Mouse (Mus musculus) lung, embryonic 14.5 days (tissue): ENCODE results near the gene Mex3a. TPM values are rescaled to one million over a fixed set of nuclear protein-coding genes. Genes with fewer than 3 reads are reported as not detected.

ENCODE experiments used
- ATAC-seq: fragments of 200-750 bp; cut with Nextera tagmentation; 2 replicates; pipeline ENCODE4 v1.8.0; 2017; ENCODE audit warnings: mild to moderate bottlenecking, moderate TSS enrichment, moderate library complexity; ENCODE audit not compliant: insufficient read depth
- DNase-seq: peaks from one replicate; pipeline ENCODE4 v3.0.0-alpha.2; 2015
- H3K27ac ChIP-seq: fragments of 300-500 bp; sonication (generic); 2 replicates; pipeline ENCODE4 v1.5.1; 2014; ENCODE audit warnings: low read depth, mild to moderate bottlenecking, moderate library complexity
- H3K27me3 ChIP-seq: fragments of 300-500 bp; sonication (generic); 2 replicates; pipeline ENCODE4 v1.6.1; 2014; ENCODE audit warnings: low read length, control low read depth; ENCODE audit not compliant: insufficient read depth
- H3K36me3 ChIP-seq: fragments of 300-500 bp; sonication (generic); 2 replicates; pipeline ENCODE4 v1.6.1; 2014; ENCODE audit warnings: control low read depth; ENCODE audit not compliant: insufficient read depth
- H3K4me1 ChIP-seq: fragments of 300-500 bp; sonication (generic); 2 replicates; pipeline ENCODE4 v1.6.1; 2014; ENCODE audit warnings: antibody characterized with exemption, control low read depth; ENCODE audit not compliant: insufficient read depth
- H3K4me2 ChIP-seq: fragments of 300-500 bp; sonication (generic); 2 replicates; pipeline ENCODE4 v1.6.1; 2014; ENCODE audit warnings: mild to moderate bottlenecking
- H3K4me3 ChIP-seq: fragments of 300-500 bp; sonication (generic); 2 replicates; pipeline ENCODE4 v1.5.1; 2014; ENCODE audit warnings: low read depth, low read length
- H3K9ac ChIP-seq: fragments of 300-500 bp; sonication (generic); 2 replicates; pipeline ENCODE4 v1.6.1; 2014
- H3K9me3 ChIP-seq: fragments of 300-500 bp; sonication (generic); 2 replicates; pipeline ENCODE4 v1.6.1; 2016; ENCODE audit warnings: low read depth, low read length, control low read depth
- CTCF ChIP-seq: IDR thresholded peaks from 2 replicates; pipeline ENCODE4 v1.5.1; 2016; ENCODE audit warnings: antibody characterized with exemption, low read depth
- WGBS: fragments of 180-500 bp; shearing (Covaris S2); extraction: QIAGEN DNeasy Blood & Tissue Kit; methylation state at CpG from one replicate; pipeline ENCODE4 v1.1.7; 2014; 5-methylcytosine and 5-hydroxymethylcytosine counted together
- polyA plus RNA-seq: library from polyadenylated mRNA; unstranded; fragments of >200 nt; fragmentation: Nextera tagmentation; extraction: Ambion mirVana; gene quantifications from 2 replicates; pipeline ENCODE4 v1.2.1, GENCODE M21; 2014

The Mex3a gene
- polyA plus RNA-seq, 1 experiment from 2014 or later = 25.0 TPM

GRCm38 (mm10) chr3:88512896-88513545 lies 19.2 kb upstream of the Mex3a start:
- DNase-seq (no peak), ATAC-seq (no peak)
- 28% methylated on average over 15 of the region's 15 CpGs for WGBS
- Histone ChIP-seq H3K4me3 (no peak overlapping the region), H3K27me3 (no peaks in the 10 kb centered on the region), H3K27ac (peak overlapping the region; percentile 31; the same call in 1 of the 2 replicates), H3K9me3 (no peaks in the 10 kb centered on the region), H3K9ac (no peak overlapping the region), H3K36me3 (no peaks in the 10 kb centered on the region), H3K4me2 (0 out of 2 replicates have a peak overlapping the region, but pooled peaks have one; percentile 7), H3K4me1 (peaks cover 28% of the 10 kb centered on the region)
- TF ChIP-seq CTCF = no peak

- H3K4me1 ChIP-seq = peaks cover 28% of the 10 kb centered on the region
- H3K27ac ChIP-seq = no peak overlapping the region; the same call in 1 of the 2 replicates
- H3K36me3 ChIP-seq = no peaks in the 10 kb centered on the region
- TF ChIP-seq CTCF = no peak
- no peak for DNase-seq
- no peak overlapping the region for H3K4me3 ChIP-seq
- 67% methylated on average over 7 of the region's 7 CpGs for WGBS
- H3K9me3 ChIP-seq = no peaks in the 10 kb centered on the region
- H3K4me2 ChIP-seq = no peak overlapping the region
- H3K27me3 ChIP-seq = no peaks in the 10 kb centered on the region
- ATAC-seq = no peak
- no peak overlapping the region for H3K9ac ChIP-seq
Observed at GRCm38 (mm10) chr3:88513546-88514115, 18.6 kb upstream of the Mex3a start.

DNA sequence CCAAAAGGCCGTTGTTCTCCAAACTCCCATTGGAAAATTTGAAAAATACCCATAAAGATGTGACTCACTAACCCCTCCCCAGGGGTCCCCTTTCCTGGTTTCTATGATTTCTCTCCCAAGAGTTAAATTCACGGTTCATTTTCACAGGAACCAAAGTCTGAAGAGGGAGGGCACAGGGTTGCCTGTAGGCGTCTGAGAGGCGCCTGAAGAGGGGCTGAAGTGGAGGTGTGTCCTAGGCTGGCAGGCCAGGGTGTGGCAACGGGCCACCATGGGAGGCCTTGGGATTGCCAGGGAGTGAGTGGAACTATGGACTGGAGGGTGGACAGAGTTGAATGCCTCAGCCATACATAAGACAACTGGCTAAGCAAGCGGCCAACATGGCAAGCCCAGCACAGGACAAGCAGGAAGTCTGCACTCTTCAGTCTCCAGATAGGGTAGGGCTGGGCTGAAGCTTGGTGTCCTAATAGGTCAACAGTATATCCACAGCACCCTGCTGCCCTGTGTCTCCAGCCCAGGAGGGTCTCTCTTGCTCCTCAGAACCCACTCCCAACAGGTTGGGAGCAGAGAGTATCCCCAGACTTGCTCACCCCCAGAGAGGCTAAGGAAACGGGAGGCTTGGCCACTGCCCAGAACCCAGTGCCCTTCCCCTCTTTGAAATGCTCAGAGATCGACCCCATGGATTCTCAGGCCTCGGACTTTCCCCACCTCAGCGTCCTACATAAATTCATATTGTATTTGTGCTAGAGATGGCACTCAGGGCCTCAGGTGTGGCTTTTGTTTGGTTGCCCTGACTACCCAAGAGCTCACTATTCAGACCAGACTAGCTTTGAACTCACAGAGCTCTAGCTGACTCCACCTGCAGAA lies 17.7 kb upstream of the Mex3a start:
- Histone ChIP-seq H3K9ac (no peak overlapping the region), H3K27ac (no peak overlapping the region), H3K9me3 (no peaks in the 10 kb centered on the region), H3K4me1 (peaks cover 25% of the 10 kb centered on the region), H3K27me3 (no peaks in the 10 kb centered on the region), H3K36me3 (no peaks in the 10 kb centered on the region), H3K4me3 (no peak overlapping the region), H3K4me2 (no peak overlapping the region)
- DNase-seq (no peak), ATAC-seq (no peak)
- 62% methylated on average over 10 of the region's 10 CpGs for WGBS
- no peak for TF ChIP-seq CTCF

GRCm38 (mm10) chr3:88515095-88515386 lies 17.2 kb upstream of the Mex3a start:
- ATAC-seq = no peak
- DNase-seq = no peak
- no peak for TF ChIP-seq CTCF
- no peak overlapping the region for H3K27ac ChIP-seq
- H3K4me1 ChIP-seq = peaks cover 24% of the 10 kb centered on the region
- H3K36me3 ChIP-seq = no peaks in the 10 kb centered on the region
- 97% methylated on average over 2 of the region's 2 CpGs for WGBS
- no peak overlapping the region for H3K9ac ChIP-seq
- H3K27me3 ChIP-seq = no peaks in the 10 kb centered on the region
- no peak overlapping the region for H3K4me3 ChIP-seq
- H3K9me3 ChIP-seq = no peaks in the 10 kb centered on the region
- H3K4me2 ChIP-seq = no peak overlapping the region

- no peaks in the 10 kb centered on the region for H3K36me3 ChIP-seq
- no peak overlapping the region for H3K9ac ChIP-seq
- no peak for DNase-seq
- no peaks in the 10 kb centered on the region for H3K9me3 ChIP-seq
- no peak overlapping the region for H3K4me2 ChIP-seq
- no peak for TF ChIP-seq CTCF
- H3K4me1 ChIP-seq = peaks cover 18% of the 10 kb centered on the region
- H3K4me3 ChIP-seq = no peak overlapping the region
- H3K27ac ChIP-seq = no peak overlapping the region
- no peaks in the 10 kb centered on the region for H3K27me3 ChIP-seq
- WGBS = 79% methylated on average over 2 of the region's 2 CpGs
- ATAC-seq = no peak
Observed at GRCm38 (mm10) chr3:88516407-88516806, 15.8 kb upstream of the Mex3a start.

DNA sequence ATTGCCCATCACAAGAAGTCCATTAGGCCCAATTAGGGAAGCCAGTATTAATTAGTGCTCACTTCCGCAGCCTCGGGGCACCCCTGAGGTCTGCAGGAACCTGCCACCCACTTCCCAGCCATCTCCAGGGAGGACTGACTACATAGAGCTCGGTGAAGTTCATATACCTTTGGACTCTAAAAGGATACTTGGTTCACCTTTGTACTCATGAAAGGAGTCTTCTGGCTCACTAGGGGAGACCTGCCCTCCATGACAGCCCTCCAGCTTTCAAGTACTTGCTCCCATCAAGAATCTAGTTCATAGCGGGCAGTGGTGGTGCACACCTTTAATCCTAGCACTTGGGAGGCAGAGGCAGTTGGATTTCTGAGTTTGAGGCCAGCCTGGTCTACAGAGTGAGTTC lies 13.8 kb upstream of the Mex3a start:
- no peak for DNase-seq
- Histone ChIP-seq H3K27me3 (no peaks in the 10 kb centered on the region), H3K9ac (no peak overlapping the region), H3K36me3 (peaks cover 4% of the 10 kb centered on the region; the same call in 1 of the 2 replicates), H3K4me3 (no peak overlapping the region), H3K27ac (no peak overlapping the region), H3K4me1 (peaks cover 15% of the 10 kb centered on the region), H3K4me2 (no peak overlapping the region), H3K9me3 (no peaks in the 10 kb centered on the region)
- 89% methylated on average over 4 of the region's 4 CpGs for WGBS
- TF ChIP-seq CTCF = no peak
- no peak for ATAC-seq

- WGBS = 63% methylated on average over 2 of the region's 2 CpGs
- no peak overlapping the region for H3K4me2 ChIP-seq
- H3K9ac ChIP-seq = no peak overlapping the region
- no peak for TF ChIP-seq CTCF
- no peaks in the 10 kb centered on the region for H3K9me3 ChIP-seq
- H3K4me1 ChIP-seq = peaks cover 1% of the 10 kb centered on the region; the same call in 1 of the 2 replicates
- H3K27me3 ChIP-seq = no peaks in the 10 kb centered on the region
- H3K36me3 ChIP-seq = peaks cover 17% of the 10 kb centered on the region
- no peak overlapping the region for H3K4me3 ChIP-seq
- ATAC-seq (no peak), DNase-seq (no peak)
- no peak overlapping the region for H3K27ac ChIP-seq
Observed at GRCm38 (mm10) chr3:88520078-88520477, 12.1 kb upstream of the Mex3a start.
